Mouse (Mus musculus): ENCODE results near the gene Ankrd23. TPM values are rescaled to one million over a fixed set of nuclear protein-coding genes. Genes with fewer than 3 reads are reported as not detected.
A peak's percentile ranks its signal among the peaks of the same experiment; 100 is the strongest.

Gene Ankrd23
- polyA plus RNA-seq, 1 experiment from 2014 or later, result 16.3 TPM

GRCm38 (mm10) chr1:36560903-36561302 is 24.2 kb upstream of the Ankrd23 start:
- Histone ChIP-seq H3K4me2 (no peak overlapping the region), H3K4me1 (replicated peaks) (peaks cover 15% of the 10 kb centered on the region), H3K27me3 (peaks cover 24% of the 10 kb centered on the region; the same call in 1 of the 2 replicates), H3K36me3 (no peaks in the 10 kb centered on the region), H3K9ac (no peak overlapping the region), H3K4me3 (no peak overlapping the region), H3K27ac (no peak overlapping the region), H3K9me3 (no peaks in the 10 kb centered on the region)
- WGBS, result 62% methylated on average over 6 of the region's 6 CpGs
- no peak for ATAC-seq (ENCODE audit: low FRiP score)

- Histone ChIP-seq H3K4me2 (no peak overlapping the region), H3K4me1 (replicated peaks) (peaks cover 25% of the 10 kb centered on the region), H3K27ac (no peak overlapping the region), H3K9me3 (no peaks in the 10 kb centered on the region), H3K27me3 (peaks cover 24% of the 10 kb centered on the region; the same call in 1 of the 2 replicates), H3K36me3 (peaks cover 5% of the 10 kb centered on the region), H3K9ac (no peak overlapping the region), H3K4me3 (no peak overlapping the region)
- no peak for ATAC-seq (ENCODE audit: low FRiP score)
- 68% methylated on average over 5 of the region's 5 CpGs for WGBS
These were observed 23.2 kb upstream of the Ankrd23 start for GRCm38 (mm10) chr1:36559888-36560287.

GRCm38 (mm10) chr1:36559256-36559655 is 22.6 kb upstream of the Ankrd23 start:
- Histone ChIP-seq H3K4me2 (peak overlapping the region; percentile 100; the same call in 1 of the 2 replicates), H3K27me3 (peaks cover 20% of the 10 kb centered on the region; the same call in 1 of the 2 replicates), H3K9ac (0 out of 2 replicates have a peak overlapping the region, but pooled peaks have one; percentile 13), H3K36me3 (peaks cover 11% of the 10 kb centered on the region), H3K4me1 (replicated peaks) (peaks cover 32% of the 10 kb centered on the region), H3K27ac (no peak overlapping the region), H3K4me3 (peak overlapping the region; percentile 97; the same call in 1 of the 2 replicates), H3K9me3 (no peaks in the 10 kb centered on the region)
- WGBS, result 1% methylated on average over 4 of the region's 4 CpGs
- no peak for ATAC-seq (ENCODE audit: low FRiP score)

- peaks cover 18% of the 10 kb centered on the region; the same call in 1 of the 2 replicates for H3K27me3 ChIP-seq
- peak within 1 kb of the TSS; percentile 100 for H3K4me2 ChIP-seq
- peak within 1 kb of the TSS; percentile 100 for H3K27ac ChIP-seq
- WGBS, result under 1% methylated on average over 68 of the region's 69 CpGs
- peak within 1 kb of the TSS; percentile 100 for H3K9ac ChIP-seq
- peaks cover 21% of the 10 kb centered on the region for H3K36me3 ChIP-seq
- ATAC-seq (ENCODE audit: low FRiP score), result peak; percentile 62
- H3K4me3 ChIP-seq, result peak within 1 kb of the TSS; percentile 97
- peaks cover 40% of the 10 kb centered on the region for H3K4me1 ChIP-seq (replicated peaks)
- H3K9me3 ChIP-seq, result no peaks in the 10 kb centered on the region
These were observed 21.6 kb upstream of the Ankrd23 start, which contains the start of gene Sema4c for GRCm38 (mm10) chr1:36558031-36558993. Gene Sema4c, minus strand, starts transcription at chr1:36558349.

- peak overlapping the region; percentile 100 for H3K9ac ChIP-seq
- peaks cover 40% of the 10 kb centered on the region for H3K4me1 ChIP-seq (replicated peaks)
- H3K4me3 ChIP-seq, result peak overlapping the region; percentile 97
- peak overlapping the region; percentile 100 for H3K4me2 ChIP-seq
- ATAC-seq (ENCODE audit: low FRiP score), result peak; percentile 61
- peaks cover 29% of the 10 kb centered on the region for H3K36me3 ChIP-seq
- H3K27me3 ChIP-seq, result peaks cover 12% of the 10 kb centered on the region; the same call in 1 of the 2 replicates
- under 1% methylated on average over 48 of the region's 48 CpGs for WGBS
- no peaks in the 10 kb centered on the region for H3K9me3 ChIP-seq
- peak overlapping the region; percentile 100 for H3K27ac ChIP-seq
These were observed 20.9 kb upstream of the Ankrd23 start for GRCm38 (mm10) chr1:36557457-36558011.

GRCm38 (mm10) chr1:36556553-36557456 is 20.1 kb upstream of the Ankrd23 start:
- H3K9ac ChIP-seq, result peak overlapping the region; percentile 100
- peak; percentile 78 for ATAC-seq (ENCODE audit: low FRiP score)
- H3K4me3 ChIP-seq, result peak overlapping the region; percentile 97
- H3K9me3 ChIP-seq, result no peaks in the 10 kb centered on the region
- under 1% methylated on average over 49 of the region's 52 CpGs for WGBS
- H3K4me1 ChIP-seq (replicated peaks), result peaks cover 41% of the 10 kb centered on the region
- peaks cover 36% of the 10 kb centered on the region for H3K36me3 ChIP-seq
- peak overlapping the region; percentile 100 for H3K4me2 ChIP-seq
- peaks cover 12% of the 10 kb centered on the region; the same call in 1 of the 2 replicates for H3K27me3 ChIP-seq
- peak overlapping the region; percentile 100 for H3K27ac ChIP-seq

- peak overlapping the region; percentile 100 for H3K9ac ChIP-seq
- H3K4me1 ChIP-seq (replicated peaks), result peaks cover 48% of the 10 kb centered on the region
- peak overlapping the region; percentile 100 for H3K4me2 ChIP-seq
- no peak for ATAC-seq (ENCODE audit: low FRiP score)
- H3K4me3 ChIP-seq, result peak overlapping the region; percentile 97
- peaks cover 8% of the 10 kb centered on the region; the same call in 1 of the 2 replicates for H3K27me3 ChIP-seq
- WGBS, result 5% methylated on average over 8 of the region's 8 CpGs
- no peaks in the 10 kb centered on the region for H3K9me3 ChIP-seq
- H3K27ac ChIP-seq, result peak overlapping the region; percentile 100
- peaks cover 45% of the 10 kb centered on the region for H3K36me3 ChIP-seq
These were observed 19.2 kb upstream of the Ankrd23 start for GRCm38 (mm10) chr1:36555798-36556395.

GRCm38 (mm10) chr1:36554633-36555399 is 18.1 kb upstream of the Ankrd23 start:
- Histone ChIP-seq H3K9ac (peak overlapping the region; percentile 100), H3K9me3 (no peaks in the 10 kb centered on the region), H3K36me3 (peaks cover 56% of the 10 kb centered on the region), H3K27ac (peak overlapping the region; percentile 100), H3K27me3 (peaks cover 6% of the 10 kb centered on the region; the same call in 1 of the 2 replicates), H3K4me1 (replicated peaks) (peaks cover 52% of the 10 kb centered on the region), H3K4me3 (peak overlapping the region; percentile 97), H3K4me2 (peak overlapping the region; percentile 100)
- 70% methylated on average over 21 of the region's 21 CpGs for WGBS
- ATAC-seq (ENCODE audit: low FRiP score), result no peak

GRCm38 (mm10) chr1:36552506-36552905 is 15.8 kb upstream of the Ankrd23 start:
- Histone ChIP-seq H3K27me3 (no peaks in the 10 kb centered on the region), H3K9ac (no peak overlapping the region), H3K9me3 (no peaks in the 10 kb centered on the region), H3K4me3 (no peak overlapping the region), H3K4me2 (no peak overlapping the region), H3K36me3 (peaks cover 75% of the 10 kb centered on the region), H3K27ac (no peak overlapping the region), H3K4me1 (replicated peaks) (peaks cover 62% of the 10 kb centered on the region)
- 91% methylated on average over 16 of the region's 16 CpGs for WGBS
- no peak for ATAC-seq (ENCODE audit: low FRiP score)

- H3K4me1 ChIP-seq (replicated peaks), result peaks cover 64% of the 10 kb centered on the region
- H3K4me2 ChIP-seq, result no peak overlapping the region
- H3K36me3 ChIP-seq, result peaks cover 75% of the 10 kb centered on the region
These were observed 15.2 kb upstream of the Ankrd23 start for GRCm38 (mm10) chr1:36551904-36552303.

More at GRCm38 (mm10) chr1:36551904-36552303, 15.2 kb upstream of the Ankrd23 start:
- Histone ChIP-seq H3K9ac (0 out of 2 replicates have a peak overlapping the region, but pooled peaks have one; percentile 24), H3K9me3 (no peaks in the 10 kb centered on the region), H3K27ac (no peak overlapping the region), H3K4me3 (no peak overlapping the region), H3K27me3 (no peaks in the 10 kb centered on the region)
- WGBS, result 90% methylated on average over 17 of the region's 17 CpGs
- ATAC-seq (ENCODE audit: low FRiP score), result no peak
